Mouse (Mus musculus) liver, embryonic 12.5 days (tissue): Measurements from ENCODE around the gene Olfr441. TPM values are rescaled to one million over a fixed set of nuclear protein-coding genes. Genes with fewer than 3 reads are reported as not detected.
"Not testable (repeated sequence)": the region's sequence is repeated elsewhere in the genome, so short reads cannot be mapped to it uniquely, and the experiment has no call there.

Experiments
- ATAC-seq: fragments of 200-750 bp; cut with Nextera tagmentation; 2 replicates; pipeline ENCODE4 v1.8.0; 2017; ENCODE audit warnings: moderate number of reproducible peaks, mild to moderate bottlenecking, moderate library complexity
- H3K27ac ChIP-seq: fragments of 300-500 bp; sonication (generic); 2 replicates; pipeline ENCODE4 v1.5.1; 2016; ENCODE audit warnings: mild to moderate bottlenecking
- H3K27me3 ChIP-seq: fragments of 300-500 bp; sonication (generic); replicated peaks from 2 replicates; pipeline ENCODE4 v1.6.1; 2016; ENCODE audit warnings: mild to moderate bottlenecking, moderate library complexity
- H3K36me3 ChIP-seq: fragments of 300-500 bp; sonication (generic); 2 replicates; pipeline ENCODE4 v1.6.1; 2016; ENCODE audit warnings: mild to moderate bottlenecking, moderate library complexity
- H3K4me1 ChIP-seq: fragments of 300-500 bp; sonication (generic); 2 replicates; pipeline ENCODE4 v1.6.1; 2016
- H3K4me2 ChIP-seq: fragments of 300-500 bp; sonication (generic); 2 replicates; pipeline ENCODE4 v1.6.1; 2016; ENCODE audit warnings: mild to moderate bottlenecking, moderate library complexity
- H3K4me3 ChIP-seq: fragments of 300-500 bp; sonication (generic); 2 replicates; pipeline ENCODE4 v1.5.1; 2016; ENCODE audit warnings: mild to moderate bottlenecking, moderate library complexity
- H3K9ac ChIP-seq: fragments of 300-500 bp; sonication (generic); 2 replicates; pipeline ENCODE4 v1.6.1; 2016; ENCODE audit warnings: mild to moderate bottlenecking, moderate library complexity
- H3K9me3 ChIP-seq: fragments of 300-500 bp; sonication (generic); replicated peaks from 2 replicates; pipeline ENCODE4 v1.6.1; 2016; ENCODE audit warnings: mild to moderate bottlenecking, moderate library complexity
- WGBS: fragments of 180-500 bp; shearing (Covaris S2); methylation state at CpG from one replicate; pipeline ENCODE4 v1.1.7; 2016; ENCODE audit not compliant: insufficient replicate concordance; 5-methylcytosine and 5-hydroxymethylcytosine counted together
- polyA plus RNA-seq: library from polyadenylated mRNA; unstranded; fragments of >200 nt; fragmentation: Nextera tagmentation; extraction: Ambion mirVana; gene quantifications from 2 replicates; pipeline ENCODE4 v1.2.1, GENCODE M21; 2016

Gene Olfr441
- polyA plus RNA-seq = not detected in 2 replicates

- not testable (repeated sequence) for H3K9me3 ChIP-seq, H3K4me2 ChIP-seq, H3K4me1 ChIP-seq, H3K27me3 ChIP-seq, H3K27ac ChIP-seq, H3K4me3 ChIP-seq, H3K9ac ChIP-seq, ATAC-seq, H3K36me3 ChIP-seq
- 59% methylated on average over 1 of the region's 1 CpGs for WGBS
Observed at GRCm38 (mm10) chr6:43106069-43106468, at the start of gene Olfr441. TSS of gene Olfr441 (plus strand) at chr6:43106369.

GRCm38 (mm10) chr6:43078750-43079149 lies 27.4 kb upstream of the Olfr441 start:
- Histone ChIP-seq H3K27me3 (no peaks in the 10 kb centered on the region), H3K9me3 (no peaks in the 10 kb centered on the region), H3K9ac (no peak overlapping the region), H3K27ac (no peak overlapping the region), H3K4me2 (no peak overlapping the region), H3K4me3 (no peak overlapping the region), H3K4me1 (no peaks in the 10 kb centered on the region), H3K36me3 (no peaks in the 10 kb centered on the region)
- 7% methylated on average over 2 of the region's 2 CpGs for WGBS
- ATAC-seq = no peak

GRCm38 (mm10) chr6:43081405-43081804 lies 24.8 kb upstream of the Olfr441 start:
- not testable (repeated sequence) for H3K4me3 ChIP-seq, H3K4me2 ChIP-seq, H3K9ac ChIP-seq, H3K27ac ChIP-seq, H3K9me3 ChIP-seq, H3K27me3 ChIP-seq, H3K36me3 ChIP-seq, ATAC-seq, H3K4me1 ChIP-seq

- H3K4me1 ChIP-seq, H3K36me3 ChIP-seq, ATAC-seq, H3K4me2 ChIP-seq, H3K27ac ChIP-seq, H3K9ac ChIP-seq, H3K27me3 ChIP-seq, H3K4me3 ChIP-seq, H3K9me3 ChIP-seq: not testable (repeated sequence)
- 55% methylated on average over 2 of the region's 2 CpGs for WGBS
Observed at GRCm38 (mm10) chr6:43146267-43146666, 40.1 kb downstream of the Olfr441 start, which contains the start of gene Olfr237-ps1. TSS of gene Olfr237-ps1 (plus strand) at chr6:43146567.

- no peaks in the 10 kb centered on the region for H3K36me3 ChIP-seq
- 47% methylated on average over 1 of the region's 1 CpGs for WGBS
- no peak overlapping the region for H3K27ac ChIP-seq
- ATAC-seq = no peak
- H3K9ac ChIP-seq = no peak overlapping the region
- no peak overlapping the region for H3K4me3 ChIP-seq
- H3K9me3 ChIP-seq = no peaks in the 10 kb centered on the region
- no peaks in the 10 kb centered on the region for H3K4me1 ChIP-seq
- no peak overlapping the region for H3K4me2 ChIP-seq
- no peaks in the 10 kb centered on the region for H3K27me3 ChIP-seq
Observed at GRCm38 (mm10) chr6:43159502-43159901, 53.3 kb downstream of the Olfr441 start.

GRCm38 (mm10) chr6:43162982-43163381 lies 56.8 kb downstream of the Olfr441 start, which contains the start of gene Olfr437:
TSS of gene Olfr437 (plus strand) at chr6:43163282.
- Histone ChIP-seq H3K4me3 (no peak within 1 kb of the TSS), H3K4me2 (no peak within 1 kb of the TSS), H3K27me3 (no peaks in the 10 kb centered on the region), H3K4me1 (no peaks in the 10 kb centered on the region), H3K27ac (no peak within 1 kb of the TSS), H3K9ac (no peak within 1 kb of the TSS), H3K9me3 (no peaks in the 10 kb centered on the region), H3K36me3 (no peaks in the 10 kb centered on the region)
- ATAC-seq = no peak
- 48% methylated on average over 3 of the region's 3 CpGs for WGBS

- WGBS = 86% methylated on average over 4 of the region's 4 CpGs
- no peak overlapping the region for H3K4me2 ChIP-seq
Observed at GRCm38 (mm10) chr6:43167246-43167645, 61.1 kb downstream of the Olfr441 start.

More at GRCm38 (mm10) chr6:43167246-43167645, 61.1 kb downstream of the Olfr441 start:
- no peak overlapping the region for H3K27ac ChIP-seq
- H3K9me3 ChIP-seq = no peaks in the 10 kb centered on the region
- H3K4me1 ChIP-seq = no peaks in the 10 kb centered on the region
- H3K27me3 ChIP-seq = no peaks in the 10 kb centered on the region
- H3K36me3 ChIP-seq = no peaks in the 10 kb centered on the region
- no peak overlapping the region for H3K4me3 ChIP-seq
- ATAC-seq = no peak
- no peak overlapping the region for H3K9ac ChIP-seq

Other genes starting within 250 kb of the Olfr441 start
- gene Olfr448, start 215.9 kb upstream of the Olfr441 start, polyA plus RNA-seq = not detected in 2 replicates
- gene Olfr447, start 197.5 kb upstream of the Olfr441 start, polyA plus RNA-seq = not detected in 2 replicates
- gene Olfr446, start 185.0 kb upstream of the Olfr441 start, polyA plus RNA-seq = not detected in 2 replicates
- not detected in 2 replicates for gene Olfr444, start 157.3 kb upstream of the Olfr441 start, polyA plus RNA-seq
- gene Olfr237-ps1, start 40.2 kb downstream of the Olfr441 start, polyA plus RNA-seq = not detected in 2 replicates
- gene Olfr437, start 56.9 kb downstream of the Olfr441 start, polyA plus RNA-seq = not detected in 2 replicates
- gene Olfr13, start 65.8 kb downstream of the Olfr441 start, polyA plus RNA-seq = not detected in 2 replicates
- not detected in 2 replicates for gene Olfr435, start 90.8 kb downstream of the Olfr441 start, polyA plus RNA-seq
- gene Olfr434, start 106.7 kb downstream of the Olfr441 start, polyA plus RNA-seq = not detected in 2 replicates
- gene Olfr47, start 125.2 kb downstream of the Olfr441 start, polyA plus RNA-seq = not detected in 2 replicates
- gene Arhgef5, start 159.2 kb downstream of the Olfr441 start, polyA plus RNA-seq = 2.3 and 2.5 TPM in 2 replicates
- gene Nobox, start 203.2 kb downstream of the Olfr441 start, polyA plus RNA-seq = 0.17 TPM in 1 of 2 replicates, not detected in the other